Mouse (Mus musculus): ENCODE measurements around the gene Fam19a2. TPM values are rescaled to one million over a fixed set of nuclear protein-coding genes. Genes with fewer than 3 reads are reported as not detected.

The Fam19a2 gene
- total RNA-seq (2021) = under 1 TPM in 1 of 2 experiments, not detected in 1; 0.13 TPM
- long read RNA-seq, experiment 1 = 0 reads
- long read RNA-seq, experiment 2 = 0 reads

GRCm38 (mm10) chr10:123263876-123264309, at the start of gene Fam19a2:
Gene Fam19a2 (plus strand): TSS chr10:123263996.
- peak in 1 of 2 experiments; percentile 26 for DNase-seq (ENCODE audit: low spot score in 2 of 2)

- no peak for DNase-seq (ENCODE audit: low spot score in 2 of 2)
Observed at GRCm38 (mm10) chr10:123222785-123223184, 41.0 kb upstream of the Fam19a2 start.

- DNase-seq (ENCODE audit: low spot score in 2 of 2) = no peak
Observed at GRCm38 (mm10) chr10:123229420-123229819, 34.4 kb upstream of the Fam19a2 start.

- no peak for DNase-seq (ENCODE audit: low spot score in 2 of 2)
Observed at GRCm38 (mm10) chr10:123248063-123248462, 15.7 kb upstream of the Fam19a2 start.

- no peak for DNase-seq (ENCODE audit: low spot score in 2 of 2)
Observed at GRCm38 (mm10) chr10:123251904-123252303, 11.9 kb upstream of the Fam19a2 start.

- no peak for DNase-seq (ENCODE audit: low spot score in 2 of 2)
Observed at GRCm38 (mm10) chr10:123254299-123254698, 9.5 kb upstream of the Fam19a2 start.

- DNase-seq (ENCODE audit: low spot score in 2 of 2) = no peak
Observed at GRCm38 (mm10) chr10:123255674-123256348, 8.0 kb upstream of the Fam19a2 start.

GRCm38 (mm10) chr10:123264461-123265191, 830 bp downstream of the Fam19a2 start:
- peak; percentile 20 to 28 for DNase-seq (ENCODE audit: low spot score in 2 of 2)

- peak in 1 of 2 experiments; percentile 17 for DNase-seq (ENCODE audit: low spot score in 2 of 2)
Observed at GRCm38 (mm10) chr10:123265241-123265790, 1.5 kb downstream of the Fam19a2 start.

GRCm38 (mm10) chr10:123268568-123268967, 4.8 kb downstream of the Fam19a2 start:
- DNase-seq (ENCODE audit: low spot score in 2 of 2) = no peak

GRCm38 (mm10) chr10:123274554-123274953, 10.8 kb downstream of the Fam19a2 start:
- no peak for DNase-seq (ENCODE audit: low spot score in 2 of 2)

GRCm38 (mm10) chr10:123307300-123307699, 43.5 kb downstream of the Fam19a2 start:
- no peak for DNase-seq (ENCODE audit: low spot score in 2 of 2)

GRCm38 (mm10) chr10:123326271-123326670, 62.5 kb downstream of the Fam19a2 start:
- no peak for DNase-seq (ENCODE audit: low spot score in 2 of 2)

- no peak for DNase-seq (ENCODE audit: low spot score in 2 of 2)
Observed at GRCm38 (mm10) chr10:123341280-123341679, 77.5 kb downstream of the Fam19a2 start.

- no peak for DNase-seq (ENCODE audit: low spot score in 2 of 2)
Observed at GRCm38 (mm10) chr10:123342591-123343236, 78.9 kb downstream of the Fam19a2 start.

- no peak for DNase-seq (ENCODE audit: low spot score in 2 of 2)
Observed at GRCm38 (mm10) chr10:123346301-123346700, 82.5 kb downstream of the Fam19a2 start.

- DNase-seq (ENCODE audit: low spot score in 2 of 2) = no peak
Observed at GRCm38 (mm10) chr10:123353667-123354066, 89.9 kb downstream of the Fam19a2 start.

- no peak for DNase-seq (ENCODE audit: low spot score in 2 of 2)
Observed at GRCm38 (mm10) chr10:123357010-123357409, 93.2 kb downstream of the Fam19a2 start.

- DNase-seq (ENCODE audit: low spot score in 2 of 2) = no peak
Observed at GRCm38 (mm10) chr10:123360492-123360891, 96.7 kb downstream of the Fam19a2 start.

GRCm38 (mm10) chr10:123364628-123365027, 100.8 kb downstream of the Fam19a2 start:
- DNase-seq (ENCODE audit: low spot score in 2 of 2) = no peak

- DNase-seq (ENCODE audit: low spot score in 2 of 2) = no peak
Observed at GRCm38 (mm10) chr10:123367152-123367864, 103.5 kb downstream of the Fam19a2 start.

Measured in gastrocnemius, postnatal 4 days (tissue).